Mouse (Mus musculus) heart, adult 2 months (tissue): Measurements from ENCODE around the gene Ogdh.

ENCODE experiments used
- CTCF ChIP-seq: fragments of 200-600 bp; IDR thresholded peaks from 2 replicates; pipeline ENCODE4 v1.8.1; 2022; ENCODE audit warnings: antibody characterized with exemption, mild to moderate bottlenecking, moderate library complexity
- EP300 ChIP-seq: fragments of 200-500 bp; IDR thresholded peaks from 2 replicates; pipeline ENCODE4 v1.6.1; 2011; ENCODE audit warnings: low read depth, low read length, control low read depth; ENCODE audit not compliant: insufficient read depth
- POLR2A ChIP-seq: fragments of 200-500 bp; IDR thresholded peaks from 2 replicates; pipeline ENCODE4 v1.6.1; 2011; ENCODE audit warnings: mild to moderate bottlenecking, low read depth, low read length, control low read depth; ENCODE audit not compliant: insufficient read depth

- no peak for TF ChIP-seq CTCF
- TF ChIP-seq POLR2A: no peak
- TF ChIP-seq EP300: no peak
Observed at GRCm38 (mm10) chr11:6390376-6391053, 99.1 kb downstream of the Ogdh start.
